ENCODE assay signal across 8 mouse cellular contexts in the genomic region with DNA sequence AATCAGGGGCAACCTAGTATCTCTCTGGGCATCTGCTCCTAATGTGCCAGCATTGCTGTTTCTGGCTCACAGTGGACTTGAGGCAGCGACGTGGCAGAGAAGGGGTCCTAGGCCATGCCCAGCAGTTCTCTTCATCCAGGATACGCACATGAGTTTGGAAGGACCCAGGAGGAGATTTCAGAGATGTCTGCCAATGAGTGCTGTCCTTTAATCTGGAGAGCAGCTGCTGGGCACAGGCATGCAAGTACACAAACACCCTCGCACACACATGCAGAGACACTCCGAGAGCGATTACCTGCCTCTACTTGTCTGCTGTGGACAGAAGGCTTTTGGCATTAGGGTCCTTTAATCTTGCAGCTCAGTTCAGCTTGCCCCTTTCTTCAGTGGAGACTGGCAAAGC. TPM values are rescaled to one million over a fixed set of nuclear protein-coding genes. Genes with fewer than 3 reads are reported as not detected.
A peak's percentile ranks its signal among the peaks of the same experiment; 100 is the strongest.
DNase-seq lines count a peak whose midpoint lies in the region; ATAC-seq lines count a peak whose summit lies in the region.

A gene (plus strand): TSS at position 343 of the 400 bp plus-strand sequence.

- H3K9me3 ChIP-seq in midbrain, embryonic 16.5 days (replicated peaks; ENCODE audit: control insufficient read depth, low read length, poor library complexity, severe bottlenecking): no peaks in the 10 kb centered on the region
- H3K9me3 ChIP-seq in midbrain, embryonic 14.5 days (ENCODE audit: control insufficient read depth, low read length): no peaks in the 10 kb centered on the region
- H3K9me3 ChIP-seq in embryonic facial prominence, embryonic 15.5 days (replicated peaks): no peaks in the 10 kb centered on the region

- intact Hi-C loops in heart, postnatal 14 days (cut with DNase I): no loop called here

- peaks cover 4% of the 10 kb centered on the region; the same call in 1 of the 2 replicates for H3K4me1 ChIP-seq in midbrain, embryonic 16.5 days (ENCODE audit: control insufficient read depth, insufficient read depth, low read length)
- H3K4me1 ChIP-seq in midbrain, embryonic 14.5 days (ENCODE audit: control insufficient read depth, insufficient read depth, low read length): no peaks in the 10 kb centered on the region
- no peaks in the 10 kb centered on the region for H3K4me1 ChIP-seq in embryonic facial prominence, embryonic 15.5 days

- no peak within 1 kb of the TSS for H3K4me3 ChIP-seq in midbrain, embryonic 16.5 days (ENCODE audit: low read depth, low read length)
- no peak within 1 kb of the TSS for H3K4me3 ChIP-seq in midbrain, embryonic 14.5 days (replicated peaks; ENCODE audit: low read depth, low read length)
- H3K4me3 ChIP-seq in embryonic facial prominence, embryonic 15.5 days (replicated peaks): no peak within 1 kb of the TSS

- DNase-seq in midbrain, embryonic 14.5 days: no peak
- peak in 1 of 2 experiments; percentile 29 for DNase-seq in heart, postnatal 14 days
- DNase-seq in skeletal muscle tissue, adult 2 months (ENCODE audit: low read depth, low spot score): peak; percentile 79
- no peak for DNase-seq in cerebellum, adult 8-10 months
- DNase-seq in urinary bladder, postnatal 25 days (ENCODE audit: low spot score): no peak
- DNase-seq in frontal cortex, postnatal 36 days (ENCODE audit: low spot score in 2 of 2): no peak

- no peak within 1 kb of the TSS for H3K27ac ChIP-seq in midbrain, embryonic 16.5 days (ENCODE audit: low read length)
- no peak within 1 kb of the TSS for H3K27ac ChIP-seq in midbrain, embryonic 14.5 days (replicated peaks; ENCODE audit: low read depth, low read length)
- H3K27ac ChIP-seq in embryonic facial prominence, embryonic 15.5 days (replicated peaks): no peak within 1 kb of the TSS

- no peaks in the 10 kb centered on the region for H3K36me3 ChIP-seq in midbrain, embryonic 16.5 days (ENCODE audit: control insufficient read depth, insufficient read depth, low read length)
- H3K36me3 ChIP-seq in midbrain, embryonic 14.5 days (ENCODE audit: control insufficient read depth, insufficient read depth, low read length): no peaks in the 10 kb centered on the region
- no peaks in the 10 kb centered on the region for H3K36me3 ChIP-seq in embryonic facial prominence, embryonic 15.5 days

- H3K4me2 ChIP-seq in midbrain, embryonic 16.5 days (ENCODE audit: low read length): no peak within 1 kb of the TSS
- no peak within 1 kb of the TSS for H3K4me2 ChIP-seq in midbrain, embryonic 14.5 days (ENCODE audit: low read length)
- H3K4me2 ChIP-seq in embryonic facial prominence, embryonic 15.5 days (replicated peaks): no peak within 1 kb of the TSS

- H3K27me3 ChIP-seq in midbrain, embryonic 16.5 days (ENCODE audit: control insufficient read depth, insufficient read depth, low read depth, low read length): no peaks in the 10 kb centered on the region
- H3K27me3 ChIP-seq in midbrain, embryonic 14.5 days (ENCODE audit: control insufficient read depth, insufficient read depth, low read length): no peaks in the 10 kb centered on the region
- H3K27me3 ChIP-seq in embryonic facial prominence, embryonic 15.5 days: no peaks in the 10 kb centered on the region

- WGBS in midbrain, embryonic 16.5 days: 80% methylated on average over 6 of the region's 6 CpGs
- WGBS in midbrain, embryonic 14.5 days: 81% methylated on average over 6 of the region's 6 CpGs
- WGBS in embryonic facial prominence, embryonic 15.5 days: 58% methylated on average over 6 of the region's 6 CpGs

- ATAC-seq in midbrain, embryonic 16.5 days: peak; percentile 19; the same call in 1 of the 2 replicates
- no peak for ATAC-seq in midbrain, embryonic 14.5 days (ENCODE audit: low FRiP score, low TSS enrichment)
- ATAC-seq in embryonic facial prominence, embryonic 15.5 days (ENCODE audit: insufficient number of reproducible peaks, low FRiP score, low TSS enrichment, low read depth): no peak

- no peak within 1 kb of the TSS for H3K9ac ChIP-seq in midbrain, embryonic 16.5 days (ENCODE audit: low read depth, low read length)
- H3K9ac ChIP-seq in midbrain, embryonic 14.5 days (replicated peaks; ENCODE audit: low read length): no peak within 1 kb of the TSS
- H3K9ac ChIP-seq in embryonic facial prominence, embryonic 15.5 days: no peak within 1 kb of the TSS

RNA-seq across cellular contexts. Expression of the gene that starts here (rescaled TPM):
- 2.2 TPM in 2 replicates for polyA plus RNA-seq in midbrain, embryonic 16.5 days (2015; fragmentation: Nextera tagmentation; extraction: Ambion mirVana)
- polyA plus RNA-seq in midbrain, embryonic 14.5 days (2014; fragmentation: Nextera tagmentation; extraction: Ambion mirVana): 1.4 and 3.0 TPM in 2 replicates
- polyA plus RNA-seq in embryonic facial prominence, embryonic 15.5 days (2015; fragmentation: Nextera tagmentation; extraction: Ambion mirVana): 25.9 and 29.4 TPM in 2 replicates
- 10 to 100 TPM; 40.8 to 45.8 TPM for total RNA-seq in heart, postnatal 14 days (2021)
